Mouse (Mus musculus) central nervous system, embryonic 14 days (tissue): ENCODE measurements around the gene Nek2. TPM values are rescaled to one million over a fixed set of nuclear protein-coding genes. Genes with fewer than 3 reads are reported as not detected.

Experiments
- polyA plus RNA-seq: library from polyadenylated mRNA; depleted of rRNA; stranded (reverse); fragments of >200 nt; gene quantifications from 2 replicates; pipeline ENCODE4 v1.2.3, GENCODE M21; 2012; rRNA removed

The Nek2 gene
- 9.6 and 12.2 TPM in 2 replicates for polyA plus RNA-seq

GRCm38 (mm10) chr1:191821326-191822091 lies at the start of gene Nek2:
Gene Nek2, plus strand, starts transcription at chr1:191821444.

Other genes with a start within 250 kb of the Nek2 start
- gene Dtl, start 245.9 kb upstream of the Nek2 start, polyA plus RNA-seq: 12.2 and 13.4 TPM in 2 replicates
- gene Ints7, start 245.8 kb upstream of the Nek2 start, polyA plus RNA-seq: 51.2 and 51.3 TPM in 2 replicates
- 26.9 and 27.2 TPM in 2 replicates for gene Lpgat1, start 103.6 kb upstream of the Nek2 start, polyA plus RNA-seq
- 8.7 and 9.0 TPM in 2 replicates for gene Slc30a1, start 85.3 kb downstream of the Nek2 start, polyA plus RNA-seq
- gene Rd3, start 155.9 kb downstream of the Nek2 start, polyA plus RNA-seq: 2.0 and 2.4 TPM in 2 replicates